Mouse (Mus musculus): ENCODE data around the gene Pam16. TPM values are rescaled to one million over a fixed set of nuclear protein-coding genes. Genes with fewer than 3 reads are reported as not detected.
A peak's percentile ranks its signal among the peaks of the same experiment; 100 is the strongest.

Gene Pam16
- polyA plus RNA-seq, 1 experiment = 132 TPM

DNA sequence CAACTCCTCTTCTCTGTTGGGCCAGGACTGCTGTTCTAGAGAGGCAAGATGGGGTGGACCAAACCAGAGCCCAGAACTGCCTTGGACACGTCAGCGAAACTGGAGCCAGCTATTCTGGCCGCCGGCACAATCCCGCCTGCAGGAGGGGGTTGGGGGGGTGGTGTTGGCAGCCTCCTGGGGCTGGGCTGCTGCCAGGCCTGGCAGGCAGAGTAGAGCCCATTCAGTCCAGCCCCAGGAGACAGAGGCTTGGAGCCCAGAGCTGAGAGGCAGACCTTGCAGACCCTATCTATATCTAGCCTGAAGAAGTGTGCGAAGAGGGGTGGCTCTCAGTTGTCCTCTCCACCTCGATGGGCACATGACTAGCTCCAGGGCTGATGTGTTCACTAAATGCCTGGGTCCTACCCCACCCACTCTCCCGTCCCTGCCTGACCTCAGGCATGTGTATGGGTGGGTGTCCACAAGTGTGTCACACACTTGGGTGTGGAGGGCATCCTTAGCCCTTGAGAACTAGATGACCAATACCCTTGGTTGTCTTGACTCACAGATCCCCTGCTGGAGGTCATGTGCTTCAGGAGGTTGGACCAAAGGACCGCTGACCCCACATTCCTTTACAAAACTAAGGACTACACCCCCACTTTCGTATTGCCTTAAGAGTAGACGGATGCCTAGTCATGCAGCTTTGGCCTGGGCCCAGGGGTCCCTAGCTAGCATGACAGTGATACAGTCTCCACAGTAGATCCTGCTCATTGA, 19.1 kb upstream of the Pam16 start:
- H3K27ac ChIP-seq (ENCODE audit: insufficient read depth, low read length) = no peak overlapping the region
- 27% methylated on average over 11 of the region's 11 CpGs for WGBS
- H3K27me3 ChIP-seq (ENCODE audit: control insufficient read depth, insufficient read depth, low read length) = no peaks in the 10 kb centered on the region
- H3K4me1 ChIP-seq (ENCODE audit: control insufficient read depth, insufficient read depth, low read length) = peaks cover 20% of the 10 kb centered on the region
- no peak for TF ChIP-seq POLR2A (IDR thresholded peaks at IDR 0.05; ENCODE audit: borderline replicate concordance, insufficient read depth, low read length)
- no peak for TF ChIP-seq CTCF (IDR thresholded peaks at IDR 0.05; ENCODE audit: borderline replicate concordance, insufficient read depth, low read depth, low read length)
- no peak overlapping the region for H3K4me3 ChIP-seq (replicated peaks; ENCODE audit: insufficient read depth, low read depth, low read length)
- peak; percentile 81 to 85 for DNase-seq

DNA sequence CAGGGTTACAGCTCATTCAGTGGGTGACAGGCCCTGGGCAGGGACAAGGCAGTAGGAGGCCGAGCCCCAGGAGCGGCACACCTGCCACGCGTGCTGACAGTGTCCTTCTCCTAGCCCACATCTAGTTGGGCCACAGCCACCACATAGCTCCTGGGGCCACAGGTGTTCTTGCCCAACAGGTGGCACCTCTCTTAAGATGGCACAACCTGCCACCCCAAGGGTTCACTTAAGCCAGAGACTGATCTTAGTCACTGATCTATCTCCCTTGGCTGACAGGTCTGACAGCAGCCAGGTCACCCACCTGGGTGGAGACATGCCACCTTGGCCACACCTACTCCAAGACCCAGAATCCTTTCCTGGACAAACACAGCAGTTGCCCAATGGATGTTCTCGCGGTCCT, 18.1 kb upstream of the Pam16 start:
- no peak for TF ChIP-seq CTCF (IDR thresholded peaks at IDR 0.05; ENCODE audit: borderline replicate concordance, insufficient read depth, low read depth, low read length)
- TF ChIP-seq POLR2A (IDR thresholded peaks at IDR 0.05; ENCODE audit: borderline replicate concordance, insufficient read depth, low read length) = no peak
- Histone ChIP-seq H3K4me3 (replicated peaks; ENCODE audit: insufficient read depth, low read depth, low read length) (no peak overlapping the region), H3K27ac (ENCODE audit: insufficient read depth, low read length) (no peak overlapping the region), H3K4me1 (ENCODE audit: control insufficient read depth, insufficient read depth, low read length) (peaks cover 20% of the 10 kb centered on the region), H3K27me3 (ENCODE audit: control insufficient read depth, insufficient read depth, low read length) (no peaks in the 10 kb centered on the region)
- peak in 1 of 2 experiments; percentile 17 for DNase-seq
- WGBS = 80% methylated on average over 6 of the region's 6 CpGs

DNA sequence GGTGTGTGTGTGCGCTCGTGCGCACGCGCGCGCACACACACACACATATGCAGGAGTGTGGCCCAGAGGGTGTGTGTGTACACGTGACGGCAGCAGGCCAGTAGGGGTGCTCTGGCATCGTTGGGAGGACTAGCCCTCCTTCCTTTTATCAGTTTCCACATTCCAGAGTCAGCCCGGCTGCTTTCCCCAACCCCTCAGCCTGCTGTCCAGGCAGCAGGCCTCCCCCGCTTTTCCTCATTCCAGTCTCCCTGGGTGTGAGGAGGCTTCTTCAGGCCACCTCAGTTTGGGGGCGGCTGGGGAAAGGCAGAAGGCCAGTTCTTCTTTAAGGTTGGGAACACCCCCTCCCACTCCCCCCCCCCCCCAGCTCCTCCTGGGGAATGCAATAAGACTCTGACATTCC, 17.4 kb upstream of the Pam16 start:
- Histone ChIP-seq H3K4me3 (replicated peaks; ENCODE audit: insufficient read depth, low read depth, low read length) (no peak overlapping the region), H3K27me3 (ENCODE audit: control insufficient read depth, insufficient read depth, low read length) (no peaks in the 10 kb centered on the region), H3K27ac (ENCODE audit: insufficient read depth, low read length) (no peak overlapping the region), H3K4me1 (ENCODE audit: control insufficient read depth, insufficient read depth, low read length) (peaks cover 20% of the 10 kb centered on the region)
- DNase-seq = peak in 1 of 2 experiments; percentile 10
- 81% methylated on average over 13 of the region's 13 CpGs for WGBS
- TF ChIP-seq POLR2A (IDR thresholded peaks at IDR 0.05; ENCODE audit: borderline replicate concordance, insufficient read depth, low read length) (no peak), CTCF (IDR thresholded peaks at IDR 0.05; ENCODE audit: borderline replicate concordance, insufficient read depth, low read depth, low read length) (no peak)

DNA sequence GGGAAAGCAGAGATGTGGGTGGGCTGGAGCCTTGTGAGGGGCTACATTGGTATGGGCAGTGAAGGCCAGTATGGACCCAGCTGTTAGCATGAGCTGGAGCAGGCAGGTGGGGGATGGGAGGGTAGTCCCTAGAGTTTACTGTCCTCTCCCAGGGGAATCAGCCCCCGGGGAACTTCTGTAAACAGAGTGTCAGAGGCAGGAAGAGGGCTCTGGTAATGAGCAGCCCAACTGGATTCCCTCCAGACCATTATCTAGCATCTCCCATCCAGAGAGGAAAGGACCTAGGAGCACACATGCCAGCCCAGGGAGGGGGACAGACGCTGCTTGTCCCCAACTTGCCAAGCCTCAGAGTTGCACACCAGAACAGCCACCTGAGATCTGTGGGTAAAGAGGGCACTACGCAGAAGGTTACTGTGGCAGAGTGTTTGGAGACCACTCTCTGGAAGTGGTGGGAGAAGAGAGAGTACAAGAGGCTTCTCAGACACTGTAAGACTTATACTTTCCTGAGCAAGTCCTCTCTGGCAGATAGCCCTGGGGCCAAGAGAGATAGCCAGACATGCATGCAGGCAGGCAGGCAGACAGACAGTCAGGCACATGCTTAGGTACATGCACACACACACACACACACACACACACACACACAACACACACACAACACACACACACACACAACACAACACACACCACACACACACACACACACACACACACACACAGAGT, 16.5 kb upstream of the Pam16 start:
- TF ChIP-seq POLR2A (IDR thresholded peaks at IDR 0.05; ENCODE audit: borderline replicate concordance, insufficient read depth, low read length) (no peak), CTCF (IDR thresholded peaks at IDR 0.05; ENCODE audit: borderline replicate concordance, insufficient read depth, low read depth, low read length) (no peak)
- WGBS = 70% methylated on average over 3 of the region's 3 CpGs
- Histone ChIP-seq H3K4me1 (ENCODE audit: control insufficient read depth, insufficient read depth, low read length) (peaks cover 20% of the 10 kb centered on the region), H3K4me3 (replicated peaks; ENCODE audit: insufficient read depth, low read depth, low read length) (no peak overlapping the region), H3K27ac (ENCODE audit: insufficient read depth, low read length) (no peak overlapping the region), H3K27me3 (ENCODE audit: control insufficient read depth, insufficient read depth, low read length) (no peaks in the 10 kb centered on the region)
- DNase-seq = no peak

DNA sequence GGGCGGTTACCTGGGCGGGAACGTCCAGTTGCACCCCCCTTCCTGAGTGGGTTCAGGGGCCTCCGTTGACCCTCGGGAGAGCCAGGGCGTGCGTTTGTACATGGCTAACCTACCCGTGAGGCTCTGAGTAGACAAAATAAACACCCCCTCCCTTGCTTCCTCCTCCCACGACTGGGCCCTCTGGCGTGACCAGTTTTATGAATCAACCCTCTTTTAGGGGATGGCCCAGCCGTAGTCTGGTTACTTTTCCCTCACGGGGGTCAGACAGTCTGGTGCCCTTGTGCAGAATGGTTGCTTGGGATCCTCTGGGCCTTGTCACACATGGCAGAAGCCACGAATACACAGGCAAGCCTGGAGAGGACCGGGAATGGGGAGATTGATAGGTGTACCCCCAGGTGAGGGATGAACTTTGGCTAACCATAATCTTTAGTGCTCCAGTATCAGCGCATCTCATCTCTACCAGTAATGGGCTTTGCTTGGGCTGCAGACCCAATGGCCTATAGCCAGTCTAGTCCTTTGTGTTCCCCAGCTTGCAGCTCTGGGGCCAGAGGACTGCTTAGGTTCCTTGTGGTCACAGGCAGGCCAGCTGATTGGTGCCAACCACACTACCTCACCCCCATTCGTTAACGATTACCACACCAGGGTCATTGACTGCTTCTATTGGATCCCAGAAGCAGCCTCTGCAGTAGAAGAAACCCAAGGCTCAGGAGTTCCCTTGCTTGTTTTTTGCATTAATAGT, 15.6 kb upstream of the Pam16 start:
- Histone ChIP-seq H3K27ac (ENCODE audit: insufficient read depth, low read length) (no peak overlapping the region), H3K27me3 (ENCODE audit: control insufficient read depth, insufficient read depth, low read length) (no peaks in the 10 kb centered on the region)
- WGBS = 62% methylated on average over 17 of the region's 17 CpGs

DNA sequence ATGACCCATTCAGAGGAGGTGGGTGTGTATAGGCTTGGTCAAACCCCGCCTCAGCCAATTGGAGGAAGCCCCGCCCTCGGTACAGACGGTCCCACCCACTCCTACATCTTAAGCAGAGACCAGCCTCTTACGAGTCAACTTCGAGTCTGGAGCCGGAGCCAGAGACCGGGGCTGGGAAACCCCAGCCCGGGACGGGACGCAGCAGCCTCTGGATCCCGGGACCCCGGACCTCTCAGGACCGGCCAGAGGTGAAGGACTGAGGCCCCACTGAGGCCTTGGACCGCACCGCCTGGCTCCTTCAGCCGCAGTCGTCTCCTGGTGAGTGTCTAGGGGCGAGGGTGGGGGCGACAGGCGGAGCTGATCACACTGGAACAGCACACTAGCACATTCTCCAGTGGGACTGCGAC, 15.0 kb upstream of the Pam16 start, which contains the start of the genes Vasn and Dnaja3:
Gene Vasn (plus strand): TSS at position 111 of the 407 bp plus-strand sequence.
Gene Dnaja3 (plus strand): TSS at position 159 of the 407 bp plus-strand sequence.
- TF ChIP-seq POLR2A (IDR thresholded peaks at IDR 0.05; ENCODE audit: borderline replicate concordance, insufficient read depth, low read length) (no peak), CTCF (IDR thresholded peaks at IDR 0.05; ENCODE audit: borderline replicate concordance, insufficient read depth, low read depth, low read length) (no peak)
- Histone ChIP-seq H3K27ac (ENCODE audit: insufficient read depth, low read length) (no peak within 1 kb of the TSS), H3K27me3 (ENCODE audit: control insufficient read depth, insufficient read depth, low read length) (no peaks in the 10 kb centered on the region), H3K4me3 (replicated peaks; ENCODE audit: insufficient read depth, low read depth, low read length) (no peak within 1 kb of the TSS), H3K4me1 (ENCODE audit: control insufficient read depth, insufficient read depth, low read length) (peaks cover 20% of the 10 kb centered on the region)
- peak in 1 of 2 experiments; percentile 37 for DNase-seq
- 45% methylated on average over 22 of the region's 22 CpGs for WGBS

More for the DNA sequence above, 15.6 kb upstream of the Pam16 start:
- no peak for TF ChIP-seq POLR2A (IDR thresholded peaks at IDR 0.05; ENCODE audit: borderline replicate concordance, insufficient read depth, low read length)
- Histone ChIP-seq H3K4me1 (ENCODE audit: control insufficient read depth, insufficient read depth, low read length) (peaks cover 20% of the 10 kb centered on the region), H3K4me3 (replicated peaks; ENCODE audit: insufficient read depth, low read depth, low read length) (no peak overlapping the region)
- DNase-seq = no peak

DNA sequence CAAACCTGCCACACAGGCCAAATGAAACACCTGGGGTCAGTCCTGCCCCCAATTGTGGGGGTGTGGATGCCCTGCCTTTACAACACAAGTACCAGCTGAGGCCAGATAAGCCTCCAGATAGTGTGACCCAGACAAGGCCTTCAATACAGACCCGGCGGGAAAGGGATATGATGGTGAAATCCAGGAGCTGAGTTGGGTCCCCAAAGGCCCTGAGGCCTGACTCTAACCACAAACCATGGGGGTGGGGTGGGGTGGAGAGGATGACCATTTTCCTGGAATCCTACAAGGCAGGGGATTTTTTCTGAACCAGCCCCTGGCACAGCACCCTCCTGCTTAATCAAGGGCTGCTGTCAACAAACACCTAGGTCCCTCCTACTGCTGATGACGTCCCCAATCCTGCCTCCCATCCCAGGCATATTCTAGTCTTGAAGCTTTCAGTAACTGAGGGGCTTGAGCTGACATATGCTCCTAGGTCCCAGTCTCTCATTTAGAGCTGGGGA, 14.2 kb upstream of the Pam16 start:
- peaks cover 14% of the 10 kb centered on the region for H3K4me1 ChIP-seq (ENCODE audit: control insufficient read depth, insufficient read depth, low read length)
- 96% methylated on average over 3 of the region's 3 CpGs for WGBS
- no peak overlapping the region for H3K4me3 ChIP-seq (replicated peaks; ENCODE audit: insufficient read depth, low read depth, low read length)
- no peak for DNase-seq
- TF ChIP-seq CTCF (IDR thresholded peaks at IDR 0.05; ENCODE audit: borderline replicate concordance, insufficient read depth, low read depth, low read length) (no peak), POLR2A (IDR thresholded peaks at IDR 0.05; ENCODE audit: borderline replicate concordance, insufficient read depth, low read length) (no peak)
- no peaks in the 10 kb centered on the region for H3K27me3 ChIP-seq (ENCODE audit: control insufficient read depth, insufficient read depth, low read length)
- no peak overlapping the region for H3K27ac ChIP-seq (ENCODE audit: insufficient read depth, low read length)

All from cerebellum, adult 2 months (tissue).